Mouse (Mus musculus) layer of hippocampus, adult 9-10 months (tissue): Measurements from ENCODE around the gene Zfp12.

Experiments used
- DNase-seq: peaks from one replicate; pipeline ENCODE4 v3.0.0; 2022; ENCODE audit warnings: low spot score

Zfp12 gene

GRCm38 (mm10) chr5:143266794-143267193 lies 31.8 kb downstream of the Zfp12 start:
- DNase-seq = no peak

- no peak for DNase-seq
Observed at GRCm38 (mm10) chr5:143268985-143269362, 34.0 kb downstream of the Zfp12 start.

- no peak for DNase-seq
Observed at GRCm38 (mm10) chr5:143269363-143270150, 34.6 kb downstream of the Zfp12 start, which contains the start of gene Zfp316. TSS of gene Zfp316 (minus strand) at chr5:143270022.

DNA sequence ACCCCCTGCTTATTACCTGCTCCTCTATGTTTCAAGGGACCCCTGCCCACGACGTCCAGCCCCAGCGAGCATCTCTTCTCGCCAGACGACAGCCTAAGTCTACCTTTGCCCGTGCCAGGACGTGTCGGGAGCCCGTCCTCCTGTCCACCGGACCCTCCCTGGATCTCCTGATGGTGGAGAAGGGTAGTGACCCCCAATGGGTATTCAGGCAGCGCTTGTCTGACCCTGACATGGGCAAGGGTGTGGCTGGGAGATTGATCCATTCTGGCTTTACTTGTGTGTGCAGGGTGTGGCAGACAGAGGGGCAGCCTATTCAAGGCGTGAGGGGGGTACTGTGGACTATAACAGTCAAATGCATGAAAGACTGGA lies 35.2 kb downstream of the Zfp12 start:
- no peak for DNase-seq

- no peak for DNase-seq
Observed at GRCm38 (mm10) chr5:143271642-143272041, 36.7 kb downstream of the Zfp12 start.

DNA sequence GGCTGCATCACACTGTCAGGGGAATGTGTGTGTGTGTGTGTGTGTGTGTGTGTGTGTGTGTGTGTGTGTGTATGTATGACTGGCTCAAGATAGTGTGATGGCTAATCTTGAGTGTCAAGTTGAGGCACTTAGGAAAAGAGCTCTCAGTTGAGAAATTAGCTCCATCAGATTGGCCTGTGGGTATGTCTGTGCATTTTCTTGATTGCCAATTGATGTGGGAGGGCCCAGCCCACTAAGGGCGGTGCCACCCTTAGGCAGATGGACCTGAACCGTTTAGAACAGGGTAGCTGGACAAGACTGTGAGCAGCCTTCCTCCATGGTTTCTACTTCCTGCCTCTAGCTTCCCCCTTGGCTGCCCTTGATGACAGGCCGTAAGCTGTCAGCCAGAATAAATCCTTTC lies 37.1 kb downstream of the Zfp12 start:
- no peak for DNase-seq

GRCm38 (mm10) chr5:143272540-143273330 lies 37.8 kb downstream of the Zfp12 start:
- DNase-seq = no peak

GRCm38 (mm10) chr5:143275761-143276160 lies 40.8 kb downstream of the Zfp12 start:
- DNase-seq = no peak

DNA sequence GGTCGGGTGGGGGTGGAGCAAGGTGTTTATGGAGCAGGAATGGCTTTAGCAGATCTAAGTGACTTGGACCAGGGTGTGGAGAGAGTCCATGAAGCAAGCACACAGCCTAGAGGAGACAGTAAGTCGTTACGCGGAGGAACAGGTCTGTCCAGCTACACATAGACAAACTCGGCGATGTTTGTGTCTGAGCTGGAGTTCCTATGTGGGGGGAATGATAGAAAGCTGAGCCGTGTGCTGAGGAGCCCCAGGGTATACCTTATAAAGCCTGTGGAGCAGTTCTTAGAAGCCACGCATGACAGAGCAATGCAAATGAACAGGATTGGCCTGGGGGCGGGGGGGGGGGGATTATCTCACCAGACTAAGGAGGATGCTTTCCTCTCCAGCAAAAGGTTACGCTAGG lies 44.3 kb downstream of the Zfp12 start:
- no peak for DNase-seq

GRCm38 (mm10) chr5:143284762-143285161 lies 49.8 kb downstream of the Zfp12 start:
- DNase-seq = no peak

GRCm38 (mm10) chr5:143287774-143288328 lies 52.9 kb downstream of the Zfp12 start:
- DNase-seq = no peak

GRCm38 (mm10) chr5:143288378-143288911 lies 53.5 kb downstream of the Zfp12 start:
- DNase-seq = no peak

DNA sequence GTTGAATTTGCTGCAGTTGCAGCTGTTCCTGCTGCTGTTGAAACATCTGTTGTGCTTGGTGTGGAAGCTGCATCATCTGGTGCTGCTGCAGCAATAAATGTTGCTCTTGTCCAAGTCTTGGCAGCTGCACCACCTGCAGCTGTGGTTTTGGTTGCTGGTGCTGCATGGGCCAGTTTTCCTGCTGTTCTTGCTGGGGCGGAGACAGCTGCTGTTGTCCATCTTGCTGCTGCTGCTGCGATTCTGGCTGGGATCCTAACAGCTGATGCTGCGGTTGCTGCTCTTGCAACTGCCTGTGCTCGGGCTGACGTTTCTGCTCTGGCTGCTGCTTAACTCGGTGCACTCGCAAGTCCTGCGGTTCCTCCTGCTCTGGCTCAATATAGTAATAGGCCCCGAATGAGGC lies 54.3 kb downstream of the Zfp12 start:
- no peak for DNase-seq

GRCm38 (mm10) chr5:143292879-143293278 lies 57.9 kb downstream of the Zfp12 start:
- no peak for DNase-seq

DNA sequence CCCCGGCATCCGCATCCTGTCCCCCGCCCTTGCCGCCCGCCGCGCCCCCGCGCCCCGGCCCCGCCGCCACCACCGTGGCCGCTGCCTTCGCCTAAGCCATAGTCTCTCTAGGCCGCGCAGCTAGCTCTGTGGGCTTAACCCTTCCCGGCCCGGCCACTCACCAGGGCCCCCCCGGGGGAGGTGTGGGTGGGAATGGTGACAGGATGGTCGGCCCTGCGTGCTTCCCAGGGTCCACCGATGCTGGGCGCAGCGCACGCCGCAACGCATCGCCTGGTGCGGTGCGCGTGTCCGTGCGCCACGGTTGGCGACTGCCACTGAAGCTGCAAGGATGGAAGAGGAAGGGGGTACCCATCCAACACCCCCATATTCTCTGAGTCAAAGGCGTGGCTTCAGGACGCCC lies 58.4 kb downstream of the Zfp12 start, which contains the start of gene Zfp853:
TSS of gene Zfp853 (minus strand) at position 220 of the 400 bp plus-strand sequence.
- DNase-seq = no peak

DNA sequence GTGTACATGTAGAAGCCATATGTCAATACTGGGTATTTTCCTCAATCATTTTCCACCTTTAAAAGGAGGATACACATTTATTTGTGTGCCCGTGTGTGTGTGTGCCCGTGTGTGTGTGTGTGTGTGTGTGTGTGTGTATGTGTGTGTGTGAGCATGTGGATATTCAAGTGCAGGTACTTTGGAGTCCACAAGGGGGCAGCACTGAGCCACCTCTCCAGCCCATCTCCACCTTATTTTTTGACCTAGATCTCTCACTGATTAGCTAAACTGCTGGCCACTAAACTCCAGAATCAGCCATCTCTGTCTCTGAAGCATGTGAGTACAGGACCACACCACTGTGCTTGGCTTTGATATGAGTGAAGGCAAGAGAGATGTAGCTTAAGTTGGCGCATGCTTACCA lies 59.9 kb downstream of the Zfp12 start:
- no peak for DNase-seq

DNA sequence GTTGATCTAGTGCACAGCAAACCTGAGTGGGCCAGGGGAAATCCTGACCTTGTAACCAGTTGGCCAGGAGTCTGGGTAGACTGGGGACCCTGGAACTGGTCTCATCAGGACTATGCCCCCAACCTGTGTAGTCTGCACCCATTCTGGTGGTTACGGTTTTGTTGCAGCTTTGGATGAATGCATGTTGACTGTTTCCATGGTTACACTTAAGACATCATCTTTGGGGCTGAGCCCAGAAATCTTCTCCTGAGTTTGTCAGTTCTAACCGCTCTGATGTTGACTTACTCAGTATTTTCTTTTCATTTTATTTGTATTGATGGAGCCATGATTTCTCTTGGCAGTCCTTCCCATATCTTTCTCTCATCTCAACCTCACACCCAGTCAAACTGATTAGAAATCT lies 60.4 kb downstream of the Zfp12 start:
- DNase-seq = no peak

DNA sequence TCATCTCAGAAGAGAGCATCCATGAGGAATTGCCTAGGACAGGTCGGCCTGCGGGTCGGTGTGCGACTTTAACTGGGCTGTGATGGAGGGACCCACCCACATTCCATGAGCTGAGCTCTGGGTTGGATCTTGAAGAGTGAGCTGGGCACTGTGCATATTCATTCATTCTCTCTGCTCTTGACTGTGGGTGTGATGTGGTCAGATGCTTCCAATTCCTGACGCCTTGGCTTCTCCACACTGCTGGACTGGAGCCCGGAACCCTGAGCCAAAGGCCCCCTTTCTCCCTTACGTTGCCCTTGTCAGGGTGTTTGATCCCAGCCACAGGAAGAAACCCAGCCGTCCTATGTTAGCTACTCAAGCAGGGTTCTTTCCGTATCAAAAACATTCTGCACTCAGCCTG lies 63.0 kb downstream of the Zfp12 start:
- DNase-seq = no peak

GRCm38 (mm10) chr5:143298391-143298790 lies 63.4 kb downstream of the Zfp12 start:
- DNase-seq = no peak
